Mouse (Mus musculus): ENCODE results near the gene Col23a1. TPM values are rescaled to one million over a fixed set of nuclear protein-coding genes. Genes with fewer than 3 reads are reported as not detected.

Gene Col23a1
- polyA plus RNA-seq, 1 experiment from 2014 or later = 5.4 TPM

DNA sequence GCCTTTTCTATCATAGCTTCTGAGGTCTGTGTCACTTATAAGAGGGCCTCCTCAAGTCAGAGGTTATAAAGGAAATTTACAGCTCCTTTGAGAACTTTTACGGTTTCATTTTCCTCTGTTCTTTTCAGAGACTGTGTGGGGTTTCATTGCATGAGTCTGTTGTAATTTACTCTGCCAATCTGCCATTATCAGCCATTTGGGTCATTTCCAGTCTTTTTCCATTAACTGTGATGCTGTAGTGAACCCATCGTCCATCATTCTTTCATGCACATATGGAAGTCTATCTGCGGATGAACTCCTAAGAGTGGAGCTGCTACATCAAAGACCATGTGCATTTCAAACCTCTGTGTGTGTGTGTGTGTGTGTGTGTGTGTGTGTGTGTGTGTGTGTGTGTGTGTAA lies 192.5 kb downstream of the Col23a1 start:
- 91% methylated on average over 3 of the region's 3 CpGs for WGBS
- ATAC-seq (ENCODE audit: low FRiP score, low TSS enrichment) (no peak), DNase-seq (no peak)
- no peaks in the 10 kb centered on the region for H3K4me1 ChIP-seq (ENCODE audit: control insufficient read depth, insufficient read depth, low read length)
- no peak overlapping the region for H3K9ac ChIP-seq (replicated peaks; ENCODE audit: low read length)
- H3K9me3 ChIP-seq (ENCODE audit: control insufficient read depth, low read length) = no peaks in the 10 kb centered on the region
- no peak overlapping the region for H3K27ac ChIP-seq (replicated peaks; ENCODE audit: low read depth, low read length)
- H3K27me3 ChIP-seq (ENCODE audit: control insufficient read depth, insufficient read depth, low read length) = no peaks in the 10 kb centered on the region
- no peaks in the 10 kb centered on the region for H3K36me3 ChIP-seq (ENCODE audit: control insufficient read depth, insufficient read depth, low read length)
- H3K4me2 ChIP-seq (ENCODE audit: low read length) = no peak overlapping the region
- H3K4me3 ChIP-seq (replicated peaks; ENCODE audit: low read depth, low read length) = no peak overlapping the region

DNA sequence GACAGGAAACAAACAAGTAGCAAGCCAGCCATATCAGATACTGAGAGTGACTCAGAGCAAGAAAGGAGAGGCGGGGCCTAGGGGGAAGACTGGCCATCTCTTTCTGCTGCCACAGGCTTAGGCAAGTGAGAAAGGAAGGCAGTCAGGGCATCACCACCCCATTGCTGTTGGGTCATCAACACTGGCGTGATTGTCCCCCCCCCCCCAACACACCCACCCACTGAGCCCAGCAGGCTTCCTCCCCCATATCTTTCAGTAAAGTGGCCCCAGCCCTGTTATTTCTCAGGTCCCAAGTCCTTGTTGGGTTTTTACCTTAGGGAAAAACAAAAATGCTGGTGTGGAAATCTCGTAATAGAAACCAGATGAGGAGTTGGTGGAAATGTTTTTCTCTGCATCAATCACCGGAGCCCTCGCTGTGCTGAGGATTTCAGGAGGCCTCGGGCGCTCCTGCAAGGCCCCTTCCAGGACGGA lies 195.4 kb downstream of the Col23a1 start:
- Histone ChIP-seq H3K4me2 (ENCODE audit: low read length) (no peak overlapping the region), H3K27ac (replicated peaks; ENCODE audit: low read depth, low read length) (no peak overlapping the region), H3K4me3 (replicated peaks; ENCODE audit: low read depth, low read length) (no peak overlapping the region), H3K9me3 (ENCODE audit: control insufficient read depth, low read length) (no peaks in the 10 kb centered on the region), H3K4me1 (ENCODE audit: control insufficient read depth, insufficient read depth, low read length) (no peaks in the 10 kb centered on the region), H3K27me3 (ENCODE audit: control insufficient read depth, insufficient read depth, low read length) (no peaks in the 10 kb centered on the region), H3K36me3 (ENCODE audit: control insufficient read depth, insufficient read depth, low read length) (no peaks in the 10 kb centered on the region), H3K9ac (replicated peaks; ENCODE audit: low read length) (no peak overlapping the region)
- no peak for ATAC-seq (ENCODE audit: low FRiP score, low TSS enrichment)
- no peak for DNase-seq
- WGBS = 81% methylated on average over 8 of the region's 8 CpGs

DNA sequence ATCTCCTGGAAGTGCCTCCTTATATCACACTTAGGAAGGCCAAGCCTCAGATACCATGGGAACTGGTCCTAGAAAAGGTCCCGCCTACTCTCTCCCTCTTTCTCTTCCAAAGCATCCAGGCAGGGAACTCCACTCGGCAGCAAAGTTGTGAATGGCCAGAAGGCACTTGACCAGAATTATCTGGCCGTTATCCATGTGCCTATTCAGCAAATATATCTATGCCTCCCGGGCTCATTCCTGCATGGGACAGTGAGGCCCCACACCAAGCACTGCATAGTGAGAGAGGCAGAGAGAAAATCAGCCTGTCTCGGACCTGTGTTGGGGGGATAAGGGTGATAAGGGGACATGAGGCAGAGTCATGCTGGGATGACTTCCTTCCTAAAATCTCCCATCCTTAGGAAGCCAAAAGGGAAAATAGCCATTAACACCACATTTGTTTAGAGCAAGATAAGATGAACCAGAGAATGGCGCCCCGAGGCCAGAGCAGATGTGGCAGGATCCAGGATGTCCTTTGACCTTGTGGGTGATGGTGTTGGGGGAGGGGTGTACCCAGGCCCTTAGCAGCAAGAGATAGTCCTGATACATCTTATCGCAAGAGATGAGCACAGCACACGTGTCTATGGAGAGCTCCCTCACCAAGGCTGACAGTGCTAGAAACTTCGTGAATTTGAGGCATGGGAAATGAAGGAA lies 196.2 kb downstream of the Col23a1 start:
- Histone ChIP-seq H3K27me3 (ENCODE audit: control insufficient read depth, insufficient read depth, low read length) (no peaks in the 10 kb centered on the region), H3K4me1 (ENCODE audit: control insufficient read depth, insufficient read depth, low read length) (no peaks in the 10 kb centered on the region), H3K9ac (replicated peaks; ENCODE audit: low read length) (no peak overlapping the region), H3K4me2 (ENCODE audit: low read length) (no peak overlapping the region), H3K36me3 (ENCODE audit: control insufficient read depth, insufficient read depth, low read length) (no peaks in the 10 kb centered on the region), H3K27ac (replicated peaks; ENCODE audit: low read depth, low read length) (no peak overlapping the region), H3K4me3 (replicated peaks; ENCODE audit: low read depth, low read length) (no peak overlapping the region), H3K9me3 (ENCODE audit: control insufficient read depth, low read length) (no peaks in the 10 kb centered on the region)
- DNase-seq (no peak), ATAC-seq (ENCODE audit: low FRiP score, low TSS enrichment) (no peak)
- 81% methylated on average over 10 of the region's 10 CpGs for WGBS

DNA sequence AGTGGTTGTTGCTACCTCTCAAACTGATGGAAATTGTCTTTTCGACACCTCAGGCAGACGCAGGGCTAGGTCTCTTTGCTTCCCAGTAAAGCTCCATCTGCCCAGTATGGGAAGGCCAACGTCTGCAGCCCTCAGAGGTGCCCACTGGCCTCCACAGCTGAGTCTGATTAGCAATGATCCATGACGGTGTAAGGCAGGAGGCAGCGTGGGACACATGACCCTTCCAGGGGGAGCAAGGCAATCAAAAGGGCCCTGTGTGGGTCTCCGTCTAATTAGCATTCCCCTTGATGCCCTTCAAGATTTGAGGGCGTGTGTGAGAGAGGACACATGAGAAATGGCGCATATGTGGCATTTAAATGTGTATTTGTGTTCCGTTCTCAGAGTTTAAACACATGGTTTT lies 199.1 kb downstream of the Col23a1 start:
- Histone ChIP-seq H3K27ac (replicated peaks; ENCODE audit: low read depth, low read length) (no peak overlapping the region), H3K9ac (replicated peaks; ENCODE audit: low read length) (no peak overlapping the region), H3K4me3 (replicated peaks; ENCODE audit: low read depth, low read length) (no peak overlapping the region), H3K27me3 (ENCODE audit: control insufficient read depth, insufficient read depth, low read length) (no peaks in the 10 kb centered on the region), H3K4me1 (ENCODE audit: control insufficient read depth, insufficient read depth, low read length) (no peaks in the 10 kb centered on the region), H3K9me3 (ENCODE audit: control insufficient read depth, low read length) (no peaks in the 10 kb centered on the region), H3K36me3 (ENCODE audit: control insufficient read depth, insufficient read depth, low read length) (no peaks in the 10 kb centered on the region), H3K4me2 (ENCODE audit: low read length) (no peak overlapping the region)
- 39% methylated on average over 9 of the region's 9 CpGs for WGBS
- ATAC-seq (ENCODE audit: low FRiP score, low TSS enrichment) (no peak), DNase-seq (no peak)

DNA sequence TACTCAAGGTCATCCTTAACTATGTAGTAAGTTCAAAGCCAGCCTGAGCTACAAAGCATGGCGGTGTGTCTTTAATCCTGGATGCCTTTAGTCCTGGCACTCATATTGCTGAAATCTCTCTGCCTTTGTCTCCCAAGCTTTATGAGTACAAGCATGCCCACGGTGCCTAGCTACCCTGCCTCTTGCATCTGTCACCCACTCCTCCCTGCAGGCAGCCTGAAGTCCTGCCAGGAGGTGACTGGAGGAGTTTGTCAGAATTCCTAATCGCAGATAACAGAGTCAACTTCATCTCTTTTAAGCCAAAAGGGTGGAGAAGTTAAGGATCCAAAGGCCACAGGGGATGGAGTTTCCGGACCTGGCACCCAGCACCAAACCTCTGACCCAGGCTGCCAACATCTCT lies 203.7 kb downstream of the Col23a1 start:
- DNase-seq (no peak), ATAC-seq (ENCODE audit: low FRiP score, low TSS enrichment) (no peak)
- Histone ChIP-seq H3K27ac (replicated peaks; ENCODE audit: low read depth, low read length) (no peak overlapping the region), H3K4me3 (replicated peaks; ENCODE audit: low read depth, low read length) (no peak overlapping the region), H3K4me1 (ENCODE audit: control insufficient read depth, insufficient read depth, low read length) (no peaks in the 10 kb centered on the region), H3K27me3 (ENCODE audit: control insufficient read depth, insufficient read depth, low read length) (no peaks in the 10 kb centered on the region), H3K36me3 (ENCODE audit: control insufficient read depth, insufficient read depth, low read length) (no peaks in the 10 kb centered on the region), H3K9ac (replicated peaks; ENCODE audit: low read length) (no peak overlapping the region), H3K9me3 (ENCODE audit: control insufficient read depth, low read length) (no peaks in the 10 kb centered on the region), H3K4me2 (ENCODE audit: low read length) (no peak overlapping the region)
- WGBS = 79% methylated on average over 4 of the region's 4 CpGs

DNA sequence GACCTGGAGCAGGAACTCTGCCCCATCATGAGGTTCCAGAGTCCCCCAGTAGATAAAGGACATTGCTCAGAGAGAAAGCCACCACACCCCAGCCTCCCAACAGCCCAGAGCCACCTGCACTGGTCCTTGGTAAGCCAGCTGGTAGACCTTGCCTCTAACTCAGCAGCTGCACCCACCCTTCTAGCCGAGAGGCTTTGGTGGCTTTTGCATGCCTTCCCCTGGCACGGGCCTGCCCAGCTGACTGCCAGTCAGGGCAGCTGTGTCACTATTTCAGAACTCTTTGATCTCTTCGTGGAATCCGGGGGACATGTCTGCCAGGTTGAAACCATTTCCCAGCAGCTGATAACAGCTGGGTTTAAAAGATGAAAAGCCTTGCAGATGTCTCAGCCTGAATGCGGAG lies 204.5 kb downstream of the Col23a1 start:
- Histone ChIP-seq H3K4me3 (replicated peaks; ENCODE audit: low read depth, low read length) (no peak overlapping the region), H3K36me3 (ENCODE audit: control insufficient read depth, insufficient read depth, low read length) (no peaks in the 10 kb centered on the region), H3K9me3 (ENCODE audit: control insufficient read depth, low read length) (no peaks in the 10 kb centered on the region), H3K27ac (replicated peaks; ENCODE audit: low read depth, low read length) (no peak overlapping the region), H3K4me1 (ENCODE audit: control insufficient read depth, insufficient read depth, low read length) (no peaks in the 10 kb centered on the region), H3K4me2 (ENCODE audit: low read length) (no peak overlapping the region), H3K9ac (replicated peaks; ENCODE audit: low read length) (no peak overlapping the region), H3K27me3 (ENCODE audit: control insufficient read depth, insufficient read depth, low read length) (no peaks in the 10 kb centered on the region)
- DNase-seq (no peak), ATAC-seq (ENCODE audit: low FRiP score, low TSS enrichment) (no peak)
- 72% methylated on average over 5 of the region's 5 CpGs for WGBS

DNA sequence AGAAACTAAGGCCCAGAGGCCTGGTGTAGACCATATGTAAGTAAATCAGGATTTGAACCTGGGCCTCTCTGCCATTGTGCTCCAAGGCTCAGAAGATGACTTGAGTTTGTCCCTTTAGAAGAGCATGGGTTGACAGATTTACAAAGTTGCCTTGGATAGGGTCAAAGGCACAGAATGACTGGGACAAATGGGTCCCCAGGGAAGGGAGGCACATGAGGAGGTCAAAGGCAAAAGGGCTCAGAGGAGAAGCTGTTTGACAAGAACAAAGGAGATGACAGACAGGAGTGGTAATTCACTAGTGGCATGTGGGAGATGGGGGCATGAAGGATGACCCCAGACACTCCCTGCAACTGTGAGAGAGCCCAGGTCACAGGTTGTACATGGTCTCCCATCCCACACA lies 210.1 kb downstream of the Col23a1 start:
- H3K4me2 ChIP-seq (ENCODE audit: low read length) = no peak overlapping the region
- no peak overlapping the region for H3K27ac ChIP-seq (replicated peaks; ENCODE audit: low read depth, low read length)
- no peaks in the 10 kb centered on the region for H3K9me3 ChIP-seq (ENCODE audit: control insufficient read depth, low read length)
- ATAC-seq (ENCODE audit: low FRiP score, low TSS enrichment) (no peak), DNase-seq (no peak)
- H3K4me1 ChIP-seq (ENCODE audit: control insufficient read depth, insufficient read depth, low read length) = no peaks in the 10 kb centered on the region
- H3K27me3 ChIP-seq (ENCODE audit: control insufficient read depth, insufficient read depth, low read length) = no peaks in the 10 kb centered on the region
- H3K4me3 ChIP-seq (replicated peaks; ENCODE audit: low read depth, low read length) = no peak overlapping the region
- no peaks in the 10 kb centered on the region for H3K36me3 ChIP-seq (ENCODE audit: control insufficient read depth, insufficient read depth, low read length)
- H3K9ac ChIP-seq (replicated peaks; ENCODE audit: low read length) = no peak overlapping the region

DNA sequence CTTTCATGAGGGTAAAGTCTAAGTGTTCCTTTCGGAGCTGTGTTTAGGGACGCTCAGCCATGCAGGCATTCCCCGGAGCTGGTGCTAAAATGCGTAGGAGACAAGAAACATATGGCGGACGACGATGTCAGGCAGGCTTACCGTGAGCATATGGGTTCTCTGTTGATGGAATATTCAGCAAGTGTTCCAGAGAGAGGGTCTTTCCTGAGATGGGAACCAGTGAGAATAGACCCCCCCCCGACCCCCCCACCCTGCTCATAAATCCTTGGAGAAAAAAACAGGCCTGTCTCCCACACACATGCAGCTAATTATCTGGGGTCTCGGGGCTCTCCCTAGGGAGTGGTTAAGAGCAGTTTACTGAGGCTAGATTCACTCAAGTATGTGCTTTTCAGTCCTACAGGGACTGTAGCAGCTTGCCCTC lies 212.7 kb downstream of the Col23a1 start:
- Histone ChIP-seq H3K27me3 (ENCODE audit: control insufficient read depth, insufficient read depth, low read length) (no peaks in the 10 kb centered on the region), H3K4me3 (replicated peaks; ENCODE audit: low read depth, low read length) (no peak overlapping the region), H3K4me1 (ENCODE audit: control insufficient read depth, insufficient read depth, low read length) (no peaks in the 10 kb centered on the region), H3K27ac (replicated peaks; ENCODE audit: low read depth, low read length) (no peak overlapping the region), H3K9me3 (ENCODE audit: control insufficient read depth, low read length) (no peaks in the 10 kb centered on the region), H3K36me3 (ENCODE audit: control insufficient read depth, insufficient read depth, low read length) (no peaks in the 10 kb centered on the region), H3K9ac (replicated peaks; ENCODE audit: low read length) (no peak overlapping the region), H3K4me2 (ENCODE audit: low read length) (no peak overlapping the region)
- no peak for ATAC-seq (ENCODE audit: low FRiP score, low TSS enrichment)
- 81% methylated on average over 10 of the region's 10 CpGs for WGBS
- no peak for DNase-seq

DNA sequence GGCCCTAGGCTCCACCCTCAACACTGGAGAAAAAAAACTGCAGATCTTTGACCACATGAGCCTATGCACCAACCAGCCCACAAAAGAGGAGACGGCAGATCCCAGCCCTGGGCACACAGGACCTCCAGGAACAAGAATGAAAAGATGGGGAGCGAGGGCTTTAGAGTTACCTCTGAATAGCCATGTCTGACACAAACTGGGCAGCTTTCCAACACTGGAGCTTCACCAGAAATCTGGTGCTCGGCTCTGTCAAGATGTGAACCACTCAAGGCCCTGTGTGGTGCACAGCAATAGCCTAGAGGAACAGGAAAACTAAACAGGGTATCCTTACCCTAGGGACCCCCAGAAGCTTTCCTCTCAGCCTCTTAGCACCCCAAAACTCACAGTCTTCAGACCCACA lies 215.2 kb downstream of the Col23a1 start:
- WGBS = 50% methylated on average over 3 of the region's 3 CpGs
- Histone ChIP-seq H3K4me3 (replicated peaks; ENCODE audit: low read depth, low read length) (no peak overlapping the region), H3K4me2 (ENCODE audit: low read length) (no peak overlapping the region), H3K27ac (replicated peaks; ENCODE audit: low read depth, low read length) (no peak overlapping the region), H3K4me1 (ENCODE audit: control insufficient read depth, insufficient read depth, low read length) (no peaks in the 10 kb centered on the region), H3K27me3 (ENCODE audit: control insufficient read depth, insufficient read depth, low read length) (no peaks in the 10 kb centered on the region), H3K9ac (replicated peaks; ENCODE audit: low read length) (no peak overlapping the region), H3K9me3 (ENCODE audit: control insufficient read depth, low read length) (no peaks in the 10 kb centered on the region), H3K36me3 (ENCODE audit: control insufficient read depth, insufficient read depth, low read length) (no peaks in the 10 kb centered on the region)
- DNase-seq (peak; percentile 60), ATAC-seq (ENCODE audit: low FRiP score, low TSS enrichment) (no peak)

Data from midbrain, embryonic 14.5 days (tissue).